Mouse (Mus musculus): ENCODE measurements around the gene C1ql3. TPM values are rescaled to one million over a fixed set of nuclear protein-coding genes. Genes with fewer than 3 reads are reported as not detected.

The C1ql3 gene
- polyA plus RNA-seq, 1 experiment from 2014 or later: 0.91 TPM

DNA sequence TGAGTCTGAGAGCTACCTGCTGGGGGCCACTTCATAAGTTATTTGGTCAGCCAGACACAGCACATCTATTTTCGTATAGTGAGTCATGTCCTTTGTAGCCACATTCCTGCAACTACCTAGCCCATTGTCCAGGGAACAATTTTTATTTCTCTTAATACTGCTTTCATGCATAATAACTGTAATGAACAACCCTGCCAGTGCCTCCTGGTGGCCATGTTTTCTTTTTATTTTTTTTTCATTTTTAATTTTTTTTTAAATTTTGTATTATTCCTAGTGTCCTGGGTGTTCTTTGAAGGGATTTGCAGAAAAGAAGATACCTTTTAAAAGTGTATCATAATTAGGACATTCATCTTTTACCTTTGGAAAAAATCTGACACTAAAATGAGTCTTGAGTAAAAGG, 3.2 kb downstream of the C1ql3 start:
- Histone ChIP-seq H3K27me3 (replicated peaks; ENCODE audit: control insufficient read depth, insufficient read depth, low read length) (peaks cover 38% of the 10 kb centered on the region), H3K4me2 (replicated peaks; ENCODE audit: low read depth) (no peak overlapping the region), H3K9ac (ENCODE audit: low read depth, low read length) (no peak overlapping the region), H3K4me1 (replicated peaks; ENCODE audit: control insufficient read depth, insufficient read depth, low read length) (peaks cover 8% of the 10 kb centered on the region; the same call in 1 of the 2 replicates), H3K27ac (ENCODE audit: low read depth, low read length) (no peak overlapping the region), H3K36me3 (ENCODE audit: control insufficient read depth, insufficient read depth) (no peaks in the 10 kb centered on the region), H3K9me3 (ENCODE audit: control insufficient read depth) (no peaks in the 10 kb centered on the region), H3K4me3 (ENCODE audit: low read depth, low read length) (no peak overlapping the region)
- peak; percentile 36; the same call in 1 of the 2 replicates for TF ChIP-seq CTCF (IDR thresholded peaks at IDR 0.05; ENCODE audit: low read depth)
- WGBS: 93% methylated on average over 1 of the region's 1 CpGs
- ATAC-seq: no peak

DNA sequence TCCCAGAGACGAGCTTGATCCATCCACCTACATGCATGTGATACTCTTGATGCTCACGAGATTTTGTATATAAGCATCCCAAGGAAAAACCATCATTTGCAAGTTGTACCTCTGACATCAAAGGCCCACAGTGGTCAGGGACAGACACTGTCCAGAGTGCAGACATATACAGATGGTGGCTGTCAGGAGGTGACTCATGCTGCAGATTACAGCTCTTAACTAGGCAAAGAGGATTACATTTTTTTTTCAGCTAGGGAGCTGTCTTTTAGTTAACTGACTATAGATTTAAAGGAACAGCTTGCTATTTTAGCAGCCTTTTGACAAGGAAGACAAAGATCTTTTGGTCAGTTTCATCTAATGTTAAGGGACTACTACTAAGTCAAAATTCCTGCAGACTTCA, 11.6 kb downstream of the C1ql3 start:
- ATAC-seq: no peak
- Histone ChIP-seq H3K27me3 (replicated peaks; ENCODE audit: control insufficient read depth, insufficient read depth, low read length) (no peaks in the 10 kb centered on the region), H3K4me2 (replicated peaks; ENCODE audit: low read depth) (no peak overlapping the region), H3K9me3 (ENCODE audit: control insufficient read depth) (no peaks in the 10 kb centered on the region), H3K4me1 (replicated peaks; ENCODE audit: control insufficient read depth, insufficient read depth, low read length) (no peaks in the 10 kb centered on the region), H3K4me3 (ENCODE audit: low read depth, low read length) (no peak overlapping the region), H3K9ac (ENCODE audit: low read depth, low read length) (no peak overlapping the region), H3K27ac (ENCODE audit: low read depth, low read length) (no peak overlapping the region), H3K36me3 (ENCODE audit: control insufficient read depth, insufficient read depth) (0 out of 2 replicates have a peak, but pooled peaks cover 3% of the 10 kb centered on the region)
- TF ChIP-seq CTCF (IDR thresholded peaks at IDR 0.05; ENCODE audit: low read depth): no peak
- 69% methylated on average over 2 of the region's 2 CpGs for WGBS

DNA sequence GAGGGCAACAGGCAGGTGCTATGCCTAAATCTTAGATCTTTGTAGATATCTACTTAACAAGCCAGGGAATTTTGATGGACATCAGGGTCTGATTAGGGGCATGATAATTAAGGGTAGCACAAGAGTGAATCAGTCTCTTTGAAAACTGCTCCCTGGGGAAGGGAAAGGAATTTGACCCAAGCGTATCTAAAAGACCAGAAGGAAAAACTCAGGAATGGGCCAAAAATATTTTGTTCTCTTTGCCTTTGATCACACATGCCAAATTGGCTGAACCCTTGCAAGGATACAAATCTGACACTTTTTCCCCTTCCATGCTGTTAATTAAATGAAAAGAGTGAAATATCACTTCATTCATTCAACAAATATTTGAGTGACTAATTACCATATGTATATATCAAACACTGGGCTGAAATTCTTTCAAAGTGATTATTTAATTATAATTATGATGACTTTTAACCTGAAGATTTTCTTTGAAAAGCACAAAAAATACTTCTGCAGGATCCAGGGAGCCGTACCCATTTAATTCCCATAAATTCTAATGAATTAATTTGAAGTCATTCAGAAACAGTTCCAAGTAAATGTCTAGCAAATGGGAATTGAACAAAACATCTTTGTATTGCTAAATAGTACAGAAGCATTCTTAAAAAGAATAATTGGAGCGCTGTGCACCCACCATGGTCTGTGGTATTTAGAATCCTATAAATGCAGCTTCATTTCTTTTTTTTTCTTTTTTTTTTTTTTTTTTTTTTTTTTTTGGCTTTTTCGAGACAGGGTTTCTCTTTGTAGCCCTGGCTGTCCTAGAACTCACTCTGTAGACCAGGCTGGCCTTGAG, 26.5 kb downstream of the C1ql3 start:
- Histone ChIP-seq H3K4me3 (ENCODE audit: low read depth, low read length) (no peak overlapping the region), H3K4me1 (replicated peaks; ENCODE audit: control insufficient read depth, insufficient read depth, low read length) (no peaks in the 10 kb centered on the region), H3K9me3 (ENCODE audit: control insufficient read depth) (no peaks in the 10 kb centered on the region), H3K4me2 (replicated peaks; ENCODE audit: low read depth) (no peak overlapping the region), H3K27ac (ENCODE audit: low read depth, low read length) (no peak overlapping the region), H3K27me3 (replicated peaks; ENCODE audit: control insufficient read depth, insufficient read depth, low read length) (no peaks in the 10 kb centered on the region), H3K36me3 (ENCODE audit: control insufficient read depth, insufficient read depth) (no peaks in the 10 kb centered on the region; the same call in 1 of the 2 replicates), H3K9ac (ENCODE audit: low read depth, low read length) (no peak overlapping the region)
- WGBS: 88% methylated on average over 4 of the region's 4 CpGs
- ATAC-seq: no peak
- TF ChIP-seq CTCF (IDR thresholded peaks at IDR 0.05; ENCODE audit: low read depth): no peak

DNA sequence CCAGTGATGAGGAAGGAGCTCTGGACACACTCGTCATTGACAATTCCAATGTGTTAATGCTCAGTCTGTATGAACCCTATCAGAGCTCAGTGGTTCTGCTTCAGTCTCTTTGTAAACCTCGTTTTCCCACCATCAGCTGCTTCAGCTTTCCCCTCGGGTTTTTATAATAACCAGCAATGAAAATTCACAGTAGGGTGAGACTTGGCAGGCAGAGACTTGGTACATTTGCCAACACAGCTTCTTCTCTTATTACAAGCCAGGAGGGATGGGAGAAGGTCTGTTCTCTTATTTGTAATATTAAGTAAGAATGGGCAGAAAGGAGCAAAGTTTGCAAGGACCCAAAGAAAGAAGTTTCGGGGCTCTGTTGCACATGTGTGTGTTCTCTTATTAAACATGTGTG, 32.8 kb downstream of the C1ql3 start:
- WGBS: 80% methylated on average over 4 of the region's 4 CpGs
- H3K9ac ChIP-seq (ENCODE audit: low read depth, low read length): no peak overlapping the region
- H3K4me3 ChIP-seq (ENCODE audit: low read depth, low read length): no peak overlapping the region
- H3K36me3 ChIP-seq (ENCODE audit: control insufficient read depth, insufficient read depth): peaks cover 4% of the 10 kb centered on the region; the same call in 1 of the 2 replicates
- no peaks in the 10 kb centered on the region for H3K9me3 ChIP-seq (ENCODE audit: control insufficient read depth)
- TF ChIP-seq CTCF (IDR thresholded peaks at IDR 0.05; ENCODE audit: low read depth): no peak
- no peaks in the 10 kb centered on the region for H3K4me1 ChIP-seq (replicated peaks; ENCODE audit: control insufficient read depth, insufficient read depth, low read length)
- no peak overlapping the region for H3K27ac ChIP-seq (ENCODE audit: low read depth, low read length)
- no peak overlapping the region for H3K4me2 ChIP-seq (replicated peaks; ENCODE audit: low read depth)
- H3K27me3 ChIP-seq (replicated peaks; ENCODE audit: control insufficient read depth, insufficient read depth, low read length): no peaks in the 10 kb centered on the region
- no peak for ATAC-seq

DNA sequence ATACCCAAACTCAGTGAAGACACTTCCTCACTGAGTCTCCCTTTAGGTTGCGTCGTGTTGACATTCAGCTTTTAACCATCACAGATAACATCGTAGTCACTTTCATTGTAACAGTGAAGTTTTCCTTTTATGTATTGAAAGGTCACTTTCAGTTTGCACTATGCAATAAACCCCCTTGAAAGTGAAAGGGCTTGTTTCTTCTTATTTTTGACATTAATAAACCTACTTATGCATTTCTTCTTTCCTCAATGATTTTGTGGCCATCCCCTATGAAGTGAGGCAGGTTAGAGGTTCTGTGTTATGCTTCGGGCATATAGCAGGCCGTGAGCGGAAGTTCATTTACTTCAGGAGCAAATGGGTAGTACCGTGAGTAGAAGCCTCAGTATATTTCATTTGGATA, 34.2 kb downstream of the C1ql3 start:
- ATAC-seq: no peak
- no peak overlapping the region for H3K4me2 ChIP-seq (replicated peaks; ENCODE audit: low read depth)
- no peak overlapping the region for H3K4me3 ChIP-seq (ENCODE audit: low read depth, low read length)
- 86% methylated on average over 7 of the region's 7 CpGs for WGBS
- no peaks in the 10 kb centered on the region for H3K4me1 ChIP-seq (replicated peaks; ENCODE audit: control insufficient read depth, insufficient read depth, low read length)
- H3K36me3 ChIP-seq (ENCODE audit: control insufficient read depth, insufficient read depth): peaks cover 4% of the 10 kb centered on the region; the same call in 1 of the 2 replicates
- no peak for TF ChIP-seq CTCF (IDR thresholded peaks at IDR 0.05; ENCODE audit: low read depth)
- H3K9ac ChIP-seq (ENCODE audit: low read depth, low read length): no peak overlapping the region
- no peak overlapping the region for H3K27ac ChIP-seq (ENCODE audit: low read depth, low read length)
- H3K27me3 ChIP-seq (replicated peaks; ENCODE audit: control insufficient read depth, insufficient read depth, low read length): no peaks in the 10 kb centered on the region
- no peaks in the 10 kb centered on the region for H3K9me3 ChIP-seq (ENCODE audit: control insufficient read depth)

DNA sequence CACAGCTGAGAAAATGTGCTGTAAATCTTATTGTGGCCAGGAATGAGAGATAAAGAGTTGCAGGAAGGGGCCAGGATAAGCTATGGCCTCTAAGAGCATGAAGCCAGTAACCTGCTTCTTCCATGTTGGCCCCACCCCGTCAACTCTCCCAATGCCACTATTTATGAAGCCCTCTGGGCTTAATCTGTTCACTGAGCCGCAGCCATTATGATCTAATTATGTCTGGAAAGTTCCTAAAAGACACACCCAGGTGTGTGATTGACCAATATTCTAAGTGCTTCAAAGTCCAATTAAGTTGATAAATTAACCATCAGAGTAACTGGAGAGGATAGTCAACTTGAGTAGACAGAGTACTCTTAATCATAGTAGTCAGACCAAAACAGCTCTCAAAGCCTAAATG, 37.9 kb downstream of the C1ql3 start:
- H3K36me3 ChIP-seq (ENCODE audit: control insufficient read depth, insufficient read depth): peaks cover 4% of the 10 kb centered on the region; the same call in 1 of the 2 replicates
- no peak overlapping the region for H3K4me2 ChIP-seq (replicated peaks; ENCODE audit: low read depth)
- H3K4me3 ChIP-seq (ENCODE audit: low read depth, low read length): no peak overlapping the region
- no peaks in the 10 kb centered on the region for H3K9me3 ChIP-seq (ENCODE audit: control insufficient read depth)
- H3K27ac ChIP-seq (ENCODE audit: low read depth, low read length): no peak overlapping the region
- WGBS: 34% methylated on average over 2 of the region's 2 CpGs
- H3K9ac ChIP-seq (ENCODE audit: low read depth, low read length): no peak overlapping the region
- TF ChIP-seq CTCF (IDR thresholded peaks at IDR 0.05; ENCODE audit: low read depth): no peak
- peak; percentile 63; the same call in 1 of the 2 replicates for ATAC-seq
- H3K27me3 ChIP-seq (replicated peaks; ENCODE audit: control insufficient read depth, insufficient read depth, low read length): no peaks in the 10 kb centered on the region
- no peaks in the 10 kb centered on the region for H3K4me1 ChIP-seq (replicated peaks; ENCODE audit: control insufficient read depth, insufficient read depth, low read length)
